Mouse (Mus musculus): ENCODE data around the gene Mn1. TPM values are rescaled to one million over a fixed set of nuclear protein-coding genes. Genes with fewer than 3 reads are reported as not detected.

Mn1 gene
- polyA plus RNA-seq, 1 experiment from 2014 or later, result 16.9 TPM

DNA sequence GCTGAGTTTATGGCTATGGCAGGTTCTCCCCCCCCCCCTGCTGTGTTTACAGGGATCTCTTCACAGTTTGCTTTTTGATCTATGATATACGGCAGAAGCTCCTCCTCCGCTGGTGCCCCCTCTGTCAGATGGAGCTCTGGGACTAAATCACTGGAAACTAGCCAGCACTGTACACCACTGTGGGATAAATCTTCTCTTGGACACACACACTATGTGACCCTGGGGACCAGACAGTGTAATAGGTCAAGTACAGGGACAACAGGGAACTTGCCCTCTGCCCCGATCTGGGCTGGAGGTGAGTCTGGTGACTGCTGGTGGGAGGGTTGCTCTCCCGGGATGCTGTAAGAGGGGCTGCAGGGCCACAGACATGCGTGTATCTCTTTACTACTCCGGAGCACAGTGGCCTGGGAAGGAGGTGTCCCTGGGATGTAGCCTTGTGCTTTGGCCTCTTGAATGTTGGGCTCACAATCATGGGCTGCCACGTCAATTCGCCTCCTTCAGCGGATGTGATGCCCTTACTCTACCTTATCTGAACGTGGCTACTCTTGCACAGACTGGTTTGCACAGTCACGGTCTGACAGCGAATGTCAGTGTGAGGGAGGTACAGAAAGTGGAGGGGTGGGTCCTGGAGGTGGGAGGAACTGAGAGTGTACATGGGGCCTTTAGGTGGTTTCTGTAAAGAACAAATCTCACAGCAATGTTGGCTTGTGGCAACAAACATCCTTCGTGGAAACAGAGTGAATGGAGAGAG is 84.7 kb downstream of the Mn1 start:
- no peaks in the 10 kb centered on the region for H3K36me3 ChIP-seq
- H3K4me1 ChIP-seq, result peaks cover 12% of the 10 kb centered on the region
- H3K27me3 ChIP-seq, result no peaks in the 10 kb centered on the region
- no peak overlapping the region for H3K4me2 ChIP-seq
- no peak overlapping the region for H3K4me3 ChIP-seq
- no peaks in the 10 kb centered on the region for H3K9me3 ChIP-seq
- no peak overlapping the region for H3K9ac ChIP-seq
- ATAC-seq (ENCODE audit: insufficient number of reproducible peaks, low FRiP score, low TSS enrichment, low read depth), result no peak
- no peak overlapping the region for H3K27ac ChIP-seq
- 60% methylated on average over 13 of the region's 13 CpGs for WGBS

DNA sequence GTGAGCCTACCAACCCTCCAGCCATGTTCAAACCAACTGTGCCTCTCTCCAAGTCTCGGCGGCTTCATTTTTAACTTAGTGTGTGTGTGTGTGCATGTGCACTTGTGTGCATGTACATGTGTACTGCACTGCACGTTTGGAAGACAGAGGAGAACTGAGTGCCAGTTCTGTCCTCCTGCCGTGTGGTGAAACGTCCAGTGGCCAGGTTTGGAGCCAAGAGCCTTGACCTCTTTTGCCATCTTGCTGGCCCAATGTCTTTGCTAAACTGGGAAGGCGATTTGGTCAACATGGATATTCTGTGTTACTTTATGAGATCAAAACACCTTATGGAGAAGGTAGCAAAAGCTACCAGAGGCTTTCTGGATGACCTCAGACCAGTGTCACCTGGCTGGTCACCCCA is 88.1 kb downstream of the Mn1 start:
- no peak overlapping the region for H3K9ac ChIP-seq
- no peak overlapping the region for H3K4me3 ChIP-seq
- no peaks in the 10 kb centered on the region for H3K36me3 ChIP-seq
- H3K4me2 ChIP-seq, result no peak overlapping the region
- H3K27me3 ChIP-seq, result peaks cover 9% of the 10 kb centered on the region; the same call in 1 of the 2 replicates
- H3K9me3 ChIP-seq, result no peaks in the 10 kb centered on the region
- H3K4me1 ChIP-seq, result peaks cover 28% of the 10 kb centered on the region
- H3K27ac ChIP-seq, result no peak overlapping the region
- ATAC-seq (ENCODE audit: insufficient number of reproducible peaks, low FRiP score, low TSS enrichment, low read depth), result no peak
- 89% methylated on average over 6 of the region's 6 CpGs for WGBS

DNA sequence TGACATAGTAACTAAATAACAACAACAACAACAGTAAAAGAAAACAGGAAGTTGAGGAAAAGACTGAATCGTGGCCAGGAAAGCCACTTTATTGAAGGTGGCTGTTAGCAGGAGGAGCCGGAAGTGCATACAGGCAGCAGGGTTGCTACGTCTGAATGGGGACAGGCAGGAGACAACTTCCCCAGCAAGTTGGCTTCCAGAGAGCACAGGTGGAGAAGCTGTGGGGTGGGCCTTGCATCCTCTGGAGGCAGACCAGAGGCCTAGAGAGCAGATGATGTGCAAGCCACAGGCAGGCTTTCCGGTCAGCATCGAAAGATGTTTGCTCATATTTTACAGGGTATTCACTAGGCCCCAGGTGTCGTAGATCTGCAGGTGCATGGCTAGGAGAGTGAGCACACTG is 88.7 kb downstream of the Mn1 start:
- H3K27ac ChIP-seq, result no peak overlapping the region
- peaks cover 28% of the 10 kb centered on the region for H3K4me1 ChIP-seq
- no peak overlapping the region for H3K9ac ChIP-seq
- no peaks in the 10 kb centered on the region for H3K36me3 ChIP-seq
- no peaks in the 10 kb centered on the region for H3K9me3 ChIP-seq
- no peak overlapping the region for H3K4me3 ChIP-seq
- WGBS, result 68% methylated on average over 6 of the region's 6 CpGs
- H3K27me3 ChIP-seq, result peaks cover 13% of the 10 kb centered on the region; the same call in 1 of the 2 replicates
- ATAC-seq (ENCODE audit: insufficient number of reproducible peaks, low FRiP score, low TSS enrichment, low read depth), result no peak
- no peak overlapping the region for H3K4me2 ChIP-seq

DNA sequence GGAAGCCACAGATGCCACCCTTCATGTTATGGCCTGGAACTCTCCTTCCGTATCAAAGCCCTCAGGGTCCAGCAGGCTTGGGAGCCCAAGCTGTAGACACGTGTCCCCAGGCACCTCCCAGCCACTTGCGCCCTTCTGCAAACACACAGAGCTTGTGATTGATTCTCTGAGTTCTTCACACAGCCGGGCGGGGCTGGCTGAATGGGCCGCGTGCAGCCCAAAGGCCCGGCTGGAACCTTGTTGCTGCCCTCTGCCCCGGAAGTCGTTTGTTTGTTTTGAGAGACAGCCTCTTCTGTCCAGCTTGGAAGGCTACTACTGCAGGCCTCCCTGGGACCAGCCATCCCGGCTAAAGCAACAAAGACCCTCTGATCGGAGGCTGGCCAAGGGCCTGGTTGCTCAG is 89.2 kb downstream of the Mn1 start:
- H3K4me3 ChIP-seq, result no peak overlapping the region
- H3K9me3 ChIP-seq, result no peaks in the 10 kb centered on the region
- H3K9ac ChIP-seq, result no peak overlapping the region
- H3K4me2 ChIP-seq, result no peak overlapping the region
- no peak for ATAC-seq (ENCODE audit: insufficient number of reproducible peaks, low FRiP score, low TSS enrichment, low read depth)
- 39% methylated on average over 12 of the region's 12 CpGs for WGBS
- H3K4me1 ChIP-seq, result peaks cover 28% of the 10 kb centered on the region
- H3K27ac ChIP-seq, result 0 out of 2 replicates have a peak overlapping the region, but pooled peaks have one; percentile 22
- peaks cover 15% of the 10 kb centered on the region; the same call in 1 of the 2 replicates for H3K27me3 ChIP-seq
- no peaks in the 10 kb centered on the region for H3K36me3 ChIP-seq

Other genes starting within 250 kb of the Mn1 start
- gene Pitpnb, start 86.6 kb upstream of the Mn1 start, polyA plus RNA-seq (2015; fragmentation: Nextera tagmentation; extraction: Ambion mirVana), result 104 and 106 TPM in 2 replicates

All from limb, embryonic 15.5 days (tissue).